Mouse (Mus musculus): ENCODE measurements around the gene Slc31a1. TPM values are rescaled to one million over a fixed set of nuclear protein-coding genes. Genes with fewer than 3 reads are reported as not detected.

Gene Slc31a1
- polyA plus RNA-seq, 2 experiments: 22.4 to 36.6 TPM

DNA sequence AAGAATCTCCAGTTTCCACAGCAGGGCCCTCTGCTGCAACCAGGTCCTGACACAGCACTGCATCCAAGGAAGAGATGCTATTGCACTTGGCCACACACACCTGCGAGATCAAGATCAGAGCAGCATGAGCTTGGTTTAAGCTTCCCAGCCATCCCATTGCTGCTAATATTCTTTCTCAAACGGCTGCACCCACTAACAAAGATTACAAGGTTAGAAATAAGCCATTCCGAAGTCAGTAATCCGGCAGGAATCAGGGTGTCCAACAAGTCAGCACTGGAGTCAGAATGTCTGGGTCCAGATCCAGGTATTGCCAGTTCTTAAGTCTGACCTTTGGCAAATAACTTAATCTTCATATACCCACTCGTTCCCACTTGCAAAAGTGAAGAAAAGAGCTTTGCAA is 22.0 kb upstream of the Slc31a1 start:
- WGBS (ENCODE audit: insufficient replicate concordance): 77% methylated on average over 5 of the region's 5 CpGs
- Histone ChIP-seq H3K4me3 (ENCODE audit: insufficient read depth in 1 of 2, low read depth in 2 of 2, low read length in 2 of 2) (no peak overlapping the region), H3K27ac (no peak overlapping the region), H3K4me2 (ENCODE audit: low read depth) (no peak overlapping the region), H3K9me3 (ENCODE audit: control insufficient read depth, low read length) (no peaks in the 10 kb centered on the region), H3K27me3 (ENCODE audit: control insufficient read depth, insufficient read depth, low read length) (no peaks in the 10 kb centered on the region), H3K9ac (replicated peaks) (no peak overlapping the region), H3K4me1 (replicated peaks; ENCODE audit: control insufficient read depth in 2 of 2, insufficient read depth in 2 of 2, low read length in 1 of 2) (no peaks in the 10 kb centered on the region), H3K36me3 (replicated peaks; ENCODE audit: control insufficient read depth, insufficient read depth, low read depth) (peaks cover 27% of the 10 kb centered on the region)
- no peak for DNase-seq (ENCODE audit: low read depth in 3 of 3, low spot score in 3 of 3)
- TF ChIP-seq CTCF (IDR thresholded peaks at IDR 0.05; ENCODE audit: low read depth) (no peak), EP300 (IDR thresholded peaks at IDR 0.05; ENCODE audit: low read depth) (no peak)
- ATAC-seq (ENCODE audit: insufficient read depth): no peak

DNA sequence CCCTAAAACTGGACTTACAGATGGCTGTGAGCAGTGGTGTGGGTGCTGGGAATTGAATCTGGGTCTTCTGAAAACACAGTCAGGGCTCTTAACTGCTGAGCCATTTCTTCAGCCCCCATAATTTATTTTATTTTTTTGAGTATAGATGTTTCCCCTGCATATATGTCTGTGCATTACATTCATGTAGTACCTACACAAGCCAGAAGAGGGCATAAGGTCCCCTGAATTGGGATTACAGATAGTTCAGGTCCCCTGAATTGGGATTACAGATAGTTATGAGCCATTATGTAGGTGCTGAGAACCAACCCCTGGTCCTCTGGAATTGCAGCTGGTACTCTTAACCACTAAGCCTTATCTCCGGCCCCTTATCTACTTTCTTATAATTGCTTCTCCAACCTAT is 16.5 kb upstream of the Slc31a1 start:
- H3K4me1 ChIP-seq (replicated peaks; ENCODE audit: control insufficient read depth in 2 of 2, insufficient read depth in 2 of 2, low read length in 1 of 2): peaks cover 0 to 3% of the 10 kb centered on the region in 2 experiments; a peak in 1 of 4 replicates
- H3K36me3 ChIP-seq (replicated peaks; ENCODE audit: control insufficient read depth, insufficient read depth, low read depth): peaks cover 15% of the 10 kb centered on the region
- no peaks in the 10 kb centered on the region for H3K27me3 ChIP-seq (ENCODE audit: control insufficient read depth, insufficient read depth, low read length)
- TF ChIP-seq EP300 (IDR thresholded peaks at IDR 0.05; ENCODE audit: low read depth): no peak
- TF ChIP-seq CTCF (IDR thresholded peaks at IDR 0.05; ENCODE audit: low read depth): peak; percentile 49
- H3K9ac ChIP-seq (replicated peaks): no peak overlapping the region
- ATAC-seq (ENCODE audit: insufficient read depth) (no peak), DNase-seq (ENCODE audit: low read depth in 3 of 3, low spot score in 3 of 3) (no peak)
- WGBS (ENCODE audit: insufficient replicate concordance): 59% methylated on average over 1 of the region's 1 CpGs
- H3K4me3 ChIP-seq (ENCODE audit: insufficient read depth in 1 of 2, low read depth in 2 of 2, low read length in 2 of 2): no peak overlapping the region
- H3K9me3 ChIP-seq (ENCODE audit: control insufficient read depth, low read length): no peaks in the 10 kb centered on the region
- H3K4me2 ChIP-seq (ENCODE audit: low read depth): no peak overlapping the region
- no peak overlapping the region for H3K27ac ChIP-seq

DNA sequence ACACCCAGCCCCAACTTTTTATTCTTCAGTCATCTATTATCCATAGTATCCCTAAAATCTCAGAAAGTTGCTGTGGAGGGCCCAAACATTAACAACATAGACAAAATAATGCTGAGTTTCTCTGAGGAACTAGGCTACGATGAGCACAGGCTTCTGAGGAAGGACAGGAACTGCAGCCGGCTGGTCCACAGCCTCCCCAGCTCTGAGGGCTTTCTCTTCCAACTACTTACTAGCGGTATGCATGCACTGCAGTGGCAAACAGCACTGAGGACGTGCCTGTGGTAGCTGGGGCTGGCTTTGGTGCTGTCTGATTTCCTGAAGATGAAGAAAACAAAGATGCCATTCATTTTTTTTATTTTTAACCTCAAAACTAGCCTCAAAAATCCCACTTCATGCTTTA is 14.7 kb upstream of the Slc31a1 start:
- no peak for TF ChIP-seq EP300 (IDR thresholded peaks at IDR 0.05; ENCODE audit: low read depth)
- TF ChIP-seq CTCF (IDR thresholded peaks at IDR 0.05; ENCODE audit: low read depth): no peak
- Histone ChIP-seq H3K27ac (no peak overlapping the region), H3K36me3 (replicated peaks; ENCODE audit: control insufficient read depth, insufficient read depth, low read depth) (peaks cover 16% of the 10 kb centered on the region), H3K9ac (replicated peaks) (no peak overlapping the region), H3K4me1 (replicated peaks; ENCODE audit: control insufficient read depth in 2 of 2, insufficient read depth in 2 of 2, low read length in 1 of 2) (peaks cover 0 to 5% of the 10 kb centered on the region in 2 experiments; a peak in 1 of 4 replicates), H3K4me3 (ENCODE audit: insufficient read depth in 1 of 2, low read depth in 2 of 2, low read length in 2 of 2) (no peak overlapping the region), H3K27me3 (ENCODE audit: control insufficient read depth, insufficient read depth, low read length) (no peaks in the 10 kb centered on the region), H3K4me2 (ENCODE audit: low read depth) (no peak overlapping the region), H3K9me3 (ENCODE audit: control insufficient read depth, low read length) (no peaks in the 10 kb centered on the region)
- no peak for DNase-seq (ENCODE audit: low read depth in 3 of 3, low spot score in 3 of 3)
- WGBS (ENCODE audit: insufficient replicate concordance): 74% methylated on average over 4 of the region's 4 CpGs
- ATAC-seq (ENCODE audit: insufficient read depth): no peak

DNA sequence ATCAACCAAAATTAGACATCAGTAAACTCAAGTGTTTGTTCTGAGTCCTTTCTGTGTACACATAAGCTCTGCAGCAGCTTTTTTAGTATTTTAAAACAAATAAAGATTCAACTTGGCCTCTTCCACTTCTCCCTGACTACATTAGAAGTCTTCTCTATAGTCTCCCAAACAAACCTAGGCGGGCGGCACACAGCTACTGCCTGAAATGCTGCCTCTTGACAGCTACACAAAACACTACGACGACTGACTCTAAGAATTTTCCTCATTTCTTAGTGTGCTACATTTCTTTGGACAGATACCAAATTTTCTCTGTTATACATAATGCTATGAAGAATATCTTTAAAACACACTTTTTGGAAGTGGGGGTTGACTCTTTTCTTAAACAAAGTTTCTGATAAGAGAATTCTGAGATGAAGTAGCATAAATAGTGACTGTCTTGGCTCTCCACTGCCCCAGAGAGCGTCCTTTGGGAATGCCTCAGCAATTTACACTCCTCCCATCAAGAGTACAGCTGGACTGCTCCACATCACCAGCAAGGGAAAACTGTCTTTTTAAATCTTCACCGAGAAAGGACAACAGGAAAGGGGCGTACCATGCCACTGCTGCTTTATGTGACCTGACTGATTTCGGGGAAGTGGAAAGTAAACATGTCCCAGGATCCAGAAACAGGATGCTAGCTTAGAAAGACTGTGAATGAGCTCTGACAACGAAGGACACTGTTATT is 12.8 kb upstream of the Slc31a1 start:
- no peak overlapping the region for H3K9ac ChIP-seq (replicated peaks)
- H3K4me3 ChIP-seq (ENCODE audit: insufficient read depth in 1 of 2, low read depth in 2 of 2, low read length in 2 of 2): no peak overlapping the region
- H3K4me2 ChIP-seq (ENCODE audit: low read depth): peak overlapping the region; percentile 24; the same call in 1 of the 2 replicates
- 53% methylated on average over 9 of the region's 9 CpGs for WGBS (ENCODE audit: insufficient replicate concordance)
- H3K27me3 ChIP-seq (ENCODE audit: control insufficient read depth, insufficient read depth, low read length): no peaks in the 10 kb centered on the region
- peak; percentile 57; the same call in 1 of the 2 replicates for ATAC-seq (ENCODE audit: insufficient read depth)
- no peaks in the 10 kb centered on the region for H3K9me3 ChIP-seq (ENCODE audit: control insufficient read depth, low read length)
- H3K4me1 ChIP-seq (replicated peaks; ENCODE audit: control insufficient read depth in 2 of 2, insufficient read depth in 2 of 2, low read length in 1 of 2): peaks cover 0 to 5% of the 10 kb centered on the region in 2 experiments; a peak in 1 of 4 replicates
- no peak for TF ChIP-seq EP300 (IDR thresholded peaks at IDR 0.05; ENCODE audit: low read depth)
- TF ChIP-seq CTCF (IDR thresholded peaks at IDR 0.05; ENCODE audit: low read depth): no peak
- H3K27ac ChIP-seq: no peak overlapping the region
- H3K36me3 ChIP-seq (replicated peaks; ENCODE audit: control insufficient read depth, insufficient read depth, low read depth): peaks cover 17% of the 10 kb centered on the region
- DNase-seq (ENCODE audit: low read depth in 3 of 3, low spot score in 3 of 3): no peak

DNA sequence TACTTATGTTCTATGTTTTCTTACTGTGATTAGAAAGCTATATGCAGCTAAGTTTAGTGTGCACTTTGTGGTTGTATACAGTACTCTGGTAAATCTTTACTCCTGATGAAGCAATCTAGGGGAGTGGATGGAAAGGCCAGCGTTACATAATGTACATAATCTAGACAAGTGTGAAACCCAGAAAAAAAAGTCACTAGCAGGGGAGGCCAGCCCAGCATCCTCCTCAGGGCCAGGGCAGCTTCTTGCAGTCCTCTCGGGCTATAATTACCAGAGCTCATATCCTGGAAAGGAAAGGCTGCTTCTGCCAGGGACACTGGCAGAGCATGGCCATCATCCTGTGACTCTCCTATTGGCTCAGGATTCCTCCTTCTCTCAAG is 12.2 kb upstream of the Slc31a1 start:
- Histone ChIP-seq H3K4me1 (replicated peaks; ENCODE audit: control insufficient read depth in 2 of 2, insufficient read depth in 2 of 2, low read length in 1 of 2) (peaks cover 0 to 5% of the 10 kb centered on the region in 2 experiments; a peak in 1 of 4 replicates), H3K4me3 (ENCODE audit: insufficient read depth in 1 of 2, low read depth in 2 of 2, low read length in 2 of 2) (no peak overlapping the region), H3K4me2 (ENCODE audit: low read depth) (peak overlapping the region; percentile 24; the same call in 1 of the 2 replicates), H3K27ac (no peak overlapping the region), H3K36me3 (replicated peaks; ENCODE audit: control insufficient read depth, insufficient read depth, low read depth) (peaks cover 15% of the 10 kb centered on the region), H3K27me3 (ENCODE audit: control insufficient read depth, insufficient read depth, low read length) (no peaks in the 10 kb centered on the region), H3K9ac (replicated peaks) (no peak overlapping the region), H3K9me3 (ENCODE audit: control insufficient read depth, low read length) (no peaks in the 10 kb centered on the region)
- TF ChIP-seq EP300 (IDR thresholded peaks at IDR 0.05; ENCODE audit: low read depth) (no peak), CTCF (IDR thresholded peaks at IDR 0.05; ENCODE audit: low read depth) (no peak)
- ATAC-seq (ENCODE audit: insufficient read depth): peak; percentile 39; the same call in 1 of the 2 replicates
- WGBS (ENCODE audit: insufficient replicate concordance): 43% methylated on average over 2 of the region's 2 CpGs
- DNase-seq (ENCODE audit: low read depth in 3 of 3, low spot score in 3 of 3): no peak
